ENCODE assay signal across 17 mouse cellular contexts in the genomic region with DNA sequence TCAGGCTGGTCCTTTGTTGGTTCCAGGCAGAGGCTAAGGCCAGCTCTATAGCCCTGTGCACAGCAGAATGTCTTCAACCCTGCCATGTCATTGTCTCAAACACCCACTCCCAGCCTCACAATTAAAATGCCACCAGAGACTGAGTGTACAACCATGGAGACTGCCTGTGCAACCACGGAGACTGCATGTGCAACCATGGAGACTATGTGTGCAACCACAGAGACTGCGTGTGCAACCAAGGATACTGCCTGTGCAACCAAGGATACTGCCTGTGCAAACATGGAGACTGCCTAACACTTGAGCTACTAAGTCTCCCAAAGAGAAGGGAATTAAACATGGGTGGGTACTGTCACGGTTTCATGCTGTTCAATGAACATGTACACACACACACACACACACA. TPM values are rescaled to one million over a fixed set of nuclear protein-coding genes. Genes with fewer than 3 reads are reported as not detected.
"Had no signal": no experiment of that assay in that cellular context is flagged by ENCODE, and none has a peak within 500 bp of the region (broad histone marks: within the 10 kb centered on the region; RNA-seq: fewer than 3 reads in every experiment).

No protein-coding gene starts in this region.

- H3K4me2 ChIP-seq: neural tube, embryonic 13.5 days; neural tube, embryonic 15.5 days; stomach, embryonic 15.5 days had no signal

- DNase-seq: retina, postnatal 1 day; right cerebral cortex, adult 18-20 months; right cerebral cortex, postnatal 14 days; right cerebral cortex, postnatal 25 days; right cerebral cortex, postnatal 4 days; spleen, adult 18-20 months; thymus, adult 18-20 months; thymus, adult 2 months; thymus, postnatal 14 days; thymus, postnatal 25 days; thymus, postnatal 36 days; thymus, postnatal 4 days had no signal

- H3K27ac ChIP-seq: neural tube, embryonic 13.5 days; neural tube, embryonic 15.5 days; stomach, embryonic 15.5 days; stomach, postnatal 0 days had no signal

- H3K36me3 ChIP-seq: neural tube, embryonic 13.5 days; neural tube, embryonic 15.5 days; stomach, embryonic 15.5 days had no signal

- H3K4me3 ChIP-seq: neural tube, embryonic 13.5 days; neural tube, embryonic 15.5 days; stomach, embryonic 15.5 days had no signal

- H3K9ac ChIP-seq: neural tube, embryonic 13.5 days; neural tube, embryonic 15.5 days; stomach, embryonic 15.5 days had no signal

- H3K4me1 ChIP-seq: neural tube, embryonic 15.5 days had no signal

- H3K9me3 ChIP-seq: neural tube, embryonic 13.5 days; neural tube, embryonic 15.5 days; stomach, embryonic 15.5 days had no signal

- H3K27me3 ChIP-seq: stomach, embryonic 15.5 days had no signal

RNA-seq across cellular contexts. Expression of a gene that starts 22.8 kb away (rescaled TPM):
- total RNA-seq: neutrophil, adult 5-6 weeks had no signal
